Mouse (Mus musculus) myocyte (in vitro differentiated cells): Measurements from ENCODE around the gene Atf6b. TPM values are rescaled to one million over a fixed set of nuclear protein-coding genes. Genes with fewer than 3 reads are reported as not detected.
A peak's percentile ranks its signal among the peaks of the same experiment; 100 is the strongest.

Experiments
- H3K27me3 ChIP-seq: one replicate; pipeline ENCODE4 v1.6.1; 2011; ENCODE audit not compliant: control insufficient read depth, insufficient read depth, insufficient read length
- H3K36me3 ChIP-seq: one replicate; pipeline ENCODE4 v1.6.1; 2011; ENCODE audit not compliant: control insufficient read depth, insufficient read depth
- H3K4me2 ChIP-seq: one replicate; pipeline ENCODE4 v1.6.1; 2011; ENCODE audit warnings: low read depth, control low read depth
- H3K4me3 ChIP-seq: one replicate; pipeline ENCODE4 v1.5.1; 2011; ENCODE audit warnings: mild to moderate bottlenecking, control low read depth, moderate library complexity
- H3K79me2 ChIP-seq: one replicate; pipeline ENCODE4 v1.6.1; 2011; ENCODE audit not compliant: control insufficient read depth, insufficient read depth
- H3ac ChIP-seq: one replicate; pipeline ENCODE4 v1.6.1; 2011; ENCODE audit not compliant: control insufficient read depth, insufficient read length
- CEBPB ChIP-seq: IDR thresholded peaks from 2 replicates; pipeline ENCODE4 v1.6.1; 2011; ENCODE audit warnings: mild to moderate bottlenecking, moderate library complexity; ENCODE audit not compliant: poor library complexity, insufficient read depth, severe bottlenecking
- E2F4 ChIP-seq: IDR thresholded peaks from one replicate; pipeline ENCODE4 v1.6.1; 2011; ENCODE audit warnings: mild to moderate bottlenecking, control low read depth, moderate library complexity; ENCODE audit not compliant: insufficient read depth
- MAX ChIP-seq: IDR thresholded peaks from one replicate; pipeline ENCODE4 v1.6.1; 2011; ENCODE audit warnings: low read depth, mild to moderate bottlenecking, control low read depth
- MYOD1 ChIP-seq, 3 experiments: IDR thresholded peaks; one replicate each; pipeline ENCODE4 v1.6.1; 2011; ENCODE audit warnings: control low read depth in 2 of 3, low read depth in 2 of 3, mild to moderate bottlenecking in 2 of 3, moderate library complexity in 1 of 3; ENCODE audit not compliant: insufficient read length in 2 of 3, control insufficient read depth in 1 of 3
- MYOG ChIP-seq, 3 experiments: IDR thresholded peaks; one replicate each; pipeline ENCODE4 v1.6.1; 2011; ENCODE audit warnings: control low read depth in 2 of 3, low read depth in 2 of 3, mild to moderate bottlenecking in 2 of 3; ENCODE audit not compliant: insufficient read length in 2 of 3, control insufficient read depth in 1 of 3, insufficient read depth in 1 of 3
- POLR2A ChIP-seq: IDR thresholded peaks from one replicate; pipeline ENCODE4 v1.6.1; 2011; ENCODE audit warnings: low read depth, mild to moderate bottlenecking, control low read depth, moderate library complexity; ENCODE audit not compliant: insufficient read length
- POLR2AphosphoS2 ChIP-seq: IDR thresholded peaks from one replicate; pipeline ENCODE4 v1.6.1; 2011; ENCODE audit warnings: low read depth, control low read depth; ENCODE audit not compliant: insufficient read length
- REST ChIP-seq: IDR thresholded peaks from one replicate; pipeline ENCODE4 v1.6.1; 2011; ENCODE audit warnings: mild to moderate bottlenecking, control low read depth, moderate library complexity; ENCODE audit not compliant: insufficient read depth, insufficient read length
- SRF ChIP-seq: IDR thresholded peaks from one replicate; pipeline ENCODE4 v1.6.1; 2011; ENCODE audit warnings: low read depth; ENCODE audit not compliant: control insufficient read depth, insufficient read length
- TCF12 ChIP-seq: IDR thresholded peaks from one replicate; pipeline ENCODE4 v1.6.1; 2011; ENCODE audit warnings: mild to moderate bottlenecking, control low read depth; ENCODE audit not compliant: poor library complexity, insufficient read depth, severe bottlenecking
- TCF3 ChIP-seq: IDR thresholded peaks from one replicate; pipeline ENCODE4 v1.6.1; 2011; ENCODE audit warnings: low read depth, control low read depth; ENCODE audit not compliant: insufficient read length
- USF1 ChIP-seq: IDR thresholded peaks from one replicate; pipeline ENCODE4 v1.6.1; 2011; ENCODE audit warnings: low read depth, mild to moderate bottlenecking, control low read depth, moderate library complexity
- polyA plus RNA-seq: library from polyadenylated mRNA; unstranded; fragments of >200 nt; fragmentation: generic; extraction: Trizol; gene quantifications from one replicate; pipeline ENCODE4 v1.2.1, GENCODE M21; 2012; ENCODE audit warnings: missing spikeins

Gene Atf6b
- polyA plus RNA-seq, 1 experiment = 42.5 TPM

- Histone ChIP-seq H3K27me3 (peaks cover 45% of the 10 kb centered on the region), H3K4me2 (no peak overlapping the region), H3ac (no peak overlapping the region), H3K79me2 (no peaks in the 10 kb centered on the region), H3K36me3 (no peaks in the 10 kb centered on the region), H3K4me3 (no peak overlapping the region)
- TF ChIP-seq POLR2A = no peak
- no peak for TF ChIP-seq MAX
- no peak for TF ChIP-seq TCF3
Observed at GRCm38 (mm10) chr17:34632261-34632691, 14.7 kb upstream of the Atf6b start.

DNA sequence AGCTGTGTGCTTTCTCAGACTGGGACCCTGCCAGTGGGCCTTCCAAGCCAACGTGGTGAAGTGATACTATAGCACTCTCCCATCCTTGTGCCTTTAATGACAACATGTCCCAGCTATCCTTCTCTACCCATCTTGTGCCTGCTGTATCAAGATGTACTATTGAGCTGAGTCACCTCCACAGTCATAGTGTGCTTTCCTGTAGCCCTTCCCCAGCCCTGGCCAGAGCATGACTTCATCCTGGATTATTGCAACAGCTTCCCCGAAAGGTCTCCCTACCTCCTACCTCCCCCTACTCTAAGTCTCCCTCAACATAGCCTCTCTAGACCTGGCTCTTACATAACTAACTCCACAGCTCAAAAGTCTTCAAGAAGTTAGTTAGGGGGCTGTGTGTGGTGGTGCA, 11.3 kb upstream of the Atf6b start:
- H3ac ChIP-seq = no peak overlapping the region
- no peak overlapping the region for H3K4me3 ChIP-seq
- H3K36me3 ChIP-seq = no peaks in the 10 kb centered on the region
- H3K27me3 ChIP-seq = peaks cover 36% of the 10 kb centered on the region
- H3K79me2 ChIP-seq = no peaks in the 10 kb centered on the region
- H3K4me2 ChIP-seq = no peak overlapping the region
- TF ChIP-seq CEBPB (0 out of 2 replicates have a peak, but pooled peaks have one; percentile 15), TCF3 (no peak)

DNA sequence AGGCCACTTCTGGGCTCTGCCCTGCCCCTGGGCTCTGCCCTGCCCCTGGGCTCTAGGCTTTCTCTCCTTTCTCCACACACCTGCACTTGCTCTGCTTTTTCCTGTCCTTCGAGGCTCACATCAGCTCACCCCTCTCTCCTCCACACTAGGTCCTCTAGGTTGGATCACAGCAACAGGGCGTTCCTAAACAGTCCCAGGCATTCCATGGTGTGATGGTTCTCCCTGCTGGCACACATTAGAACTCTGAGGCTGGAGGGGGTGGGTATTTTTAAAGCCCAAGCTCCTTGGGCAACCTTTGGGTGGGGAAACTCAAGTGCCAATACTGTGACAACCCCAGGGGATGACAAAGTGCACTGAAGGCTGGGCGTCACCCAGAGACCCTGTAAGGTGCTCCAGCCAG, 9.5 kb upstream of the Atf6b start:
- Histone ChIP-seq H3K36me3 (no peaks in the 10 kb centered on the region), H3K4me2 (peak overlapping the region; percentile 12), H3K4me3 (no peak overlapping the region), H3ac (no peak overlapping the region), H3K79me2 (no peaks in the 10 kb centered on the region), H3K27me3 (peaks cover 18% of the 10 kb centered on the region)
- TF ChIP-seq USF1 (no peak), MYOD1 (IDR thresholded peaks at IDR 0.05; ENCODE audit: control insufficient read depth in 1 of 3, insufficient read length in 2 of 3, low read depth in 2 of 3) (no peak), E2F4 (no peak), TCF12 (no peak), TCF3 (no peak), MAX (no peak), POLR2AphosphoS2 (no peak), CEBPB (no peak), REST (no peak), SRF (no peak)

GRCm38 (mm10) chr17:34639461-34640255, 7.3 kb upstream of the Atf6b start:
- no peaks in the 10 kb centered on the region for H3K79me2 ChIP-seq
- no peaks in the 10 kb centered on the region for H3K27me3 ChIP-seq
- no peak overlapping the region for H3K4me3 ChIP-seq
- no peak for TF ChIP-seq TCF12
- no peak for TF ChIP-seq MYOD1 (IDR thresholded peaks at IDR 0.05; ENCODE audit: control insufficient read depth in 1 of 3, insufficient read length in 2 of 3, low read depth in 2 of 3)
- no peak for TF ChIP-seq MAX
- no peak for TF ChIP-seq USF1
- H3K36me3 ChIP-seq = no peaks in the 10 kb centered on the region
- no peak overlapping the region for H3ac ChIP-seq
- peak overlapping the region; percentile 65 for H3K4me2 ChIP-seq

DNA sequence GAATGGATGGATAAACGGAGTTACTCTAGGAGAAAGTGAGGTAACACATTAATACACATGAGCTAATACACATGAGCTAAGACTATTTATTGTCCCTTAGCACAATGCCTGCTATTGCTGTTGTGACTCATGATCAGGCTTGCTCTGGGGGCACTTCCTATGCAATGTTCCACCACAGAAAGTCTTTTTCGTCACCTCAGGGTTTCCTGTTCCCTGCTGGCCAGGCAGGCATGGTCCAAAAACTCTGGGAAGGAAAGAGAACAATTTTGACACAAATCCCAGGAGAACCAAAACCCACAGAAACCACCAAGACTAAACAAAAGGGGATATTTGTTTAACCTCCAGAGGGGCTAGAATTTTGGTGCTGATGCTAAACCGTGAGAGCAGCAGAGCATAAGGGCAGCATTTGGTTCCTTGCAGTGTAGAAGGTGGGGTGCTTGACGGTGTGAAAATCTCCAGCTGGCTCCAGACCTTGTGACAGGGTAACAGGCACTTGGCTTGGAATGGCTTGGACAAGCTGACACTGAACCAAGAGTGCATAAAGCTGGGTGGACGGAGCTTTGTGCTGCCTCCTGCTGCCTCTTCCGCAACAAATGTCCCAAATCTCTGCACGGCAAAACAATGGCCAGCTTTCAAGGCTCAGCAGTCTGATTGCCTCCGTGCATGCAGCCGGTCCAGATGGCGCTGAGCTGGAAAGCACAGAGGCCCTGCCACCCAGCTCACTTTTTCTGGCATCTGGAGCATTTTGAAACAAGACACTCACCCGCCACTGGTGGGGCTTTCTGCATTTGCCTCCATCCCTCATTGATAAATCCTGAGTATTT, 6.0 kb upstream of the Atf6b start:
- no peaks in the 10 kb centered on the region for H3K27me3 ChIP-seq
- peak in 2 of 3 experiments; percentile 5 to 78 for TF ChIP-seq MYOG (IDR thresholded peaks at IDR 0.05; ENCODE audit: control insufficient read depth in 1 of 3, insufficient read depth in 1 of 3, insufficient read length in 2 of 3, low read depth in 2 of 3)
- no peak for TF ChIP-seq CEBPB
- H3K36me3 ChIP-seq = no peaks in the 10 kb centered on the region
- H3K79me2 ChIP-seq = peaks cover 5% of the 10 kb centered on the region
- H3ac ChIP-seq = no peak overlapping the region
- no peak overlapping the region for H3K4me3 ChIP-seq
- peak overlapping the region; percentile 65 for H3K4me2 ChIP-seq

GRCm38 (mm10) chr17:34641945-34642344, 5.0 kb upstream of the Atf6b start:
- TF ChIP-seq MYOG (IDR thresholded peaks at IDR 0.05; ENCODE audit: control insufficient read depth in 1 of 3, insufficient read depth in 1 of 3, insufficient read length in 2 of 3, low read depth in 2 of 3) = peak; percentile 5 to 75 (median 40)
- TF ChIP-seq MYOD1 (IDR thresholded peaks at IDR 0.05; ENCODE audit: control insufficient read depth in 1 of 3, insufficient read length in 2 of 3, low read depth in 2 of 3) = peak; percentile 23 to 71 (median 62)
- peak; percentile 69 for TF ChIP-seq TCF12
- TF ChIP-seq MAX = no peak
- TF ChIP-seq TCF3 = peak; percentile 64
- peak; percentile 77 for TF ChIP-seq USF1
- no peak for TF ChIP-seq E2F4
- peak overlapping the region; percentile 65 for H3K4me2 ChIP-seq
- H3ac ChIP-seq = no peak overlapping the region
- peaks cover 5% of the 10 kb centered on the region for H3K79me2 ChIP-seq
- no peaks in the 10 kb centered on the region for H3K36me3 ChIP-seq
- H3K27me3 ChIP-seq = no peaks in the 10 kb centered on the region
- H3K4me3 ChIP-seq = no peak overlapping the region
